Mouse (Mus musculus): ENCODE data around the gene Bhlhe41. TPM values are rescaled to one million over a fixed set of nuclear protein-coding genes. Genes with fewer than 3 reads are reported as not detected.

Bhlhe41 gene
- total and polyA plus RNA-seq, 3 experiments: 4.7 to 32.3 (median 10.4) TPM

DNA sequence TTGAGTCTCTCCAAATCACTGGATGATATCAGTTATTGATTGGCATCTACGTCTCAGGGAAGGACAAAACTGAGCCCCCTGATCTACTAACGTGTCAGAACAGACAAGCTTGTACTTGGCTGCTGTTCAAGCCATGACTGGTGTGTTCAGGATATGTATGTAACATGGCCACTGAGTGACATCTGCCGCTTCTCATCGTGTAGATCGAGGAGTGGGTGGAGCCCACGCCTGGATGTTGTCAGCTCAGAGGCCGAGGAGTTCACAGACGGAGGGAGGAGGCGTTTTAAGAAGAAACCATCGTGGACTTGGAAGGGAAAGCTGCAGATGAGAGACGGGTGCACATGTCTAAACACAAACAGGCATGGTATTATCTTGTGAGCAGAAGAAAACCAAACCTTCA, 26.6 kb upstream of the Bhlhe41 start:
- no peaks in the 10 kb centered on the region for H3K4me1 ChIP-seq (ENCODE audit: control insufficient read depth, insufficient read depth, low read length)
- intact Hi-C loops (cut with DNase I): no loop called here
- H3K27ac ChIP-seq: no peak overlapping the region
- H3K4me3 ChIP-seq: no peak overlapping the region
- H3K36me3 ChIP-seq (ENCODE audit: control insufficient read depth, insufficient read depth, low read length): no peaks in the 10 kb centered on the region
- no peak overlapping the region for H3K9ac ChIP-seq (ENCODE audit: low read depth, low read length)
- no peaks in the 10 kb centered on the region for H3K27me3 ChIP-seq (ENCODE audit: control insufficient read depth, insufficient read depth, low read length)
- WGBS: 71% methylated on average over 11 of the region's 11 CpGs
- no peak for TF ChIP-seq CTCF (IDR thresholded peaks at IDR 0.05)
- no peak for TF ChIP-seq POLR2A (IDR thresholded peaks at IDR 0.05; ENCODE audit: insufficient read depth, low read depth, low read length)
- TF ChIP-seq EP300 (IDR thresholded peaks at IDR 0.05; ENCODE audit: insufficient read depth, low read depth, low read length): no peak
- no peaks in the 10 kb centered on the region for H3K79me2 ChIP-seq (replicated peaks; ENCODE audit: control insufficient read depth, insufficient read depth, low read length)
- no peak for DNase-seq

DNA sequence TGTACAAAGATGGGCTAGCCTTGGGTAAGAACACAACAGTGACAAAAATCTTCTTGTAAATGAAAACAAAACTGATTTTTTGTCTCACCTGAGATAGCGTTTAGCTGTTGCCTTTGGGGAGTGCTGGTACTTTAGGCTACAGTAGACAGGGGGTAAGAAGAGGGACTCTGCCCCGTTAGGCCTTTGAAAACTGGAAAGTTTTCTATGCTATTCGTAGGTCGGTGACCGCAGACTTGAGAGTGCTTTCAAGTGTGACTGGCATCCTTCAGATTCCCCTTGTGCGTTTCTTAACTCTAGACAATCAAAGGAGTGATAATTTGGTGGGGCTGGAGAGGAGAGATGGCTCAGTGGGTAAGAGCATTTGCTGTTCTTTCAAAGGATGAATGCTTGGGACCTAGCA, 22.4 kb upstream of the Bhlhe41 start:
- intact Hi-C loops (cut with DNase I): no loop called here
- Histone ChIP-seq H3K4me1 (ENCODE audit: control insufficient read depth, insufficient read depth, low read length) (no peaks in the 10 kb centered on the region; the same call in 1 of the 2 replicates), H3K4me3 (no peak overlapping the region), H3K79me2 (replicated peaks; ENCODE audit: control insufficient read depth, insufficient read depth, low read length) (no peaks in the 10 kb centered on the region), H3K27me3 (ENCODE audit: control insufficient read depth, insufficient read depth, low read length) (no peaks in the 10 kb centered on the region), H3K9ac (ENCODE audit: low read depth, low read length) (no peak overlapping the region), H3K27ac (no peak overlapping the region), H3K36me3 (ENCODE audit: control insufficient read depth, insufficient read depth, low read length) (no peaks in the 10 kb centered on the region)
- DNase-seq: no peak
- 85% methylated on average over 6 of the region's 6 CpGs for WGBS
- TF ChIP-seq CTCF (IDR thresholded peaks at IDR 0.05): no peak
- TF ChIP-seq EP300 (IDR thresholded peaks at IDR 0.05; ENCODE audit: insufficient read depth, low read depth, low read length): no peak
- TF ChIP-seq POLR2A (IDR thresholded peaks at IDR 0.05; ENCODE audit: insufficient read depth, low read depth, low read length): no peak

GRCm38 (mm10) chr6:145886277-145886676, 20.9 kb upstream of the Bhlhe41 start:
- Histone ChIP-seq H3K27me3 (ENCODE audit: control insufficient read depth, insufficient read depth, low read length) (no peaks in the 10 kb centered on the region), H3K27ac (peak overlapping the region; percentile 16; the same call in 1 of the 2 replicates), H3K4me1 (ENCODE audit: control insufficient read depth, insufficient read depth, low read length) (no peaks in the 10 kb centered on the region; the same call in 1 of the 2 replicates), H3K36me3 (ENCODE audit: control insufficient read depth, insufficient read depth, low read length) (no peaks in the 10 kb centered on the region), H3K9ac (ENCODE audit: low read depth, low read length) (no peak overlapping the region), H3K4me3 (no peak overlapping the region), H3K79me2 (replicated peaks; ENCODE audit: control insufficient read depth, insufficient read depth, low read length) (no peaks in the 10 kb centered on the region)
- peak; percentile 59 to 71 for DNase-seq
- TF ChIP-seq EP300 (IDR thresholded peaks at IDR 0.05; ENCODE audit: insufficient read depth, low read depth, low read length): 0 out of 2 replicates have a peak, but pooled peaks have one; percentile 16
- no peak for TF ChIP-seq CTCF (IDR thresholded peaks at IDR 0.05)
- 15% methylated on average over 8 of the region's 8 CpGs for WGBS
- intact Hi-C loops (cut with DNase I): no loop called here

DNA sequence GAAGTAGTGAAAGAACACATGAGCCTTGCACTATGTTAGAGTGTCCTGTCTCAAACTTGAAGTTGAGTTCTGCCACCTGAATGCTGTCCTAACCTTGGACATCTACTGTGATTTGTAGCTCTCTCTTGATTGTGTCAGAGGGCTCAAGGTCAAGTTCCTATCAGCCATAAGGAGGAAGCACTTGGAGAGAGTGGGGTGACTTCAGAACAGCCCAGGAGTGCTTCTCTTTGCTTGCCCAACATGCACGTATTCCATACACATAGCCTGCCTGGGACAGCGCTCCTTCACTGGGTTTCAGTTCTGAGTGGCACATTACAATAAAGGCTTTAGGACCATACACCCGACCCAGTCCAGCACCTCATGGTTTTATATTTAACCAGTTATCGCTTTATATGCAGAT, 19.7 kb upstream of the Bhlhe41 start:
- H3K27ac ChIP-seq: no peak overlapping the region
- H3K79me2 ChIP-seq (replicated peaks; ENCODE audit: control insufficient read depth, insufficient read depth, low read length): no peaks in the 10 kb centered on the region
- H3K9ac ChIP-seq (ENCODE audit: low read depth, low read length): no peak overlapping the region
- 81% methylated on average over 4 of the region's 4 CpGs for WGBS
- DNase-seq: no peak
- TF ChIP-seq EP300 (IDR thresholded peaks at IDR 0.05; ENCODE audit: insufficient read depth, low read depth, low read length): no peak
- no peak for TF ChIP-seq CTCF (IDR thresholded peaks at IDR 0.05)
- TF ChIP-seq POLR2A (IDR thresholded peaks at IDR 0.05; ENCODE audit: insufficient read depth, low read depth, low read length): no peak
- H3K4me1 ChIP-seq (ENCODE audit: control insufficient read depth, insufficient read depth, low read length): no peaks in the 10 kb centered on the region; the same call in 1 of the 2 replicates
- no peaks in the 10 kb centered on the region for H3K27me3 ChIP-seq (ENCODE audit: control insufficient read depth, insufficient read depth, low read length)
- intact Hi-C loops (cut with DNase I): no loop called here
- H3K36me3 ChIP-seq (ENCODE audit: control insufficient read depth, insufficient read depth, low read length): no peaks in the 10 kb centered on the region
- H3K4me3 ChIP-seq: no peak overlapping the region

DNA sequence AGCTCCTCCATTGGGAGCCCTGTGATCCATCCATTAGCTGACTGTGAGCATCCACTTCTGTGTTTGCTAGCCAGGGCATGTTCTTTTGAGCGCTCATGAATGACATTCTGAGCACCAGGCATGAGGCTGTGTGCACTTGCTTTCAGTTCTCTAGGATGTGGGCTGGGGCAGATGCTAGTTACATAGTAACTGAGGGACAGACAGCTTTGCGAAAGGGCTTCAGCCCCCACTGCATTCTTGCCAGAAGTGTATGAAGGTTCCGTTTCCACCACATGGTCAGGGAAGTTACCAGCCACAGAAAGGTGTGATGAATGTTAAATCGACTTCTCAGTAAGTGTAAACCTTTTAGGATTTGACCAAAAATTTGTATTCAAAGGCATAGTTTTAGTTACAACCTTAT, 18.3 kb upstream of the Bhlhe41 start:
- TF ChIP-seq CTCF (IDR thresholded peaks at IDR 0.05) (no peak), POLR2A (IDR thresholded peaks at IDR 0.05; ENCODE audit: insufficient read depth, low read depth, low read length) (no peak), EP300 (IDR thresholded peaks at IDR 0.05; ENCODE audit: insufficient read depth, low read depth, low read length) (no peak)
- WGBS: 93% methylated on average over 4 of the region's 4 CpGs
- Histone ChIP-seq H3K36me3 (ENCODE audit: control insufficient read depth, insufficient read depth, low read length) (no peaks in the 10 kb centered on the region), H3K9ac (ENCODE audit: low read depth, low read length) (no peak overlapping the region), H3K4me1 (ENCODE audit: control insufficient read depth, insufficient read depth, low read length) (no peaks in the 10 kb centered on the region; the same call in 1 of the 2 replicates), H3K4me3 (no peak overlapping the region), H3K79me2 (replicated peaks; ENCODE audit: control insufficient read depth, insufficient read depth, low read length) (no peaks in the 10 kb centered on the region), H3K27ac (no peak overlapping the region), H3K27me3 (ENCODE audit: control insufficient read depth, insufficient read depth, low read length) (no peaks in the 10 kb centered on the region)
- intact Hi-C loops (cut with DNase I): no loop called here
- DNase-seq: no peak

- no peak for TF ChIP-seq CTCF (IDR thresholded peaks at IDR 0.05)
- no peak overlapping the region for H3K9ac ChIP-seq (ENCODE audit: low read depth, low read length)
- intact Hi-C loops (cut with DNase I): no loop called here
Observed at GRCm38 (mm10) chr6:145883010-145883409, 17.7 kb upstream of the Bhlhe41 start.

More at GRCm38 (mm10) chr6:145883010-145883409, 17.7 kb upstream of the Bhlhe41 start:
- no peak overlapping the region for H3K4me3 ChIP-seq
- no peaks in the 10 kb centered on the region; the same call in 1 of the 2 replicates for H3K4me1 ChIP-seq (ENCODE audit: control insufficient read depth, insufficient read depth, low read length)
- H3K27me3 ChIP-seq (ENCODE audit: control insufficient read depth, insufficient read depth, low read length): no peaks in the 10 kb centered on the region
- H3K79me2 ChIP-seq (replicated peaks; ENCODE audit: control insufficient read depth, insufficient read depth, low read length): no peaks in the 10 kb centered on the region
- no peaks in the 10 kb centered on the region for H3K36me3 ChIP-seq (ENCODE audit: control insufficient read depth, insufficient read depth, low read length)
- no peak overlapping the region for H3K27ac ChIP-seq
- DNase-seq: no peak
- 42% methylated on average over 1 of the region's 1 CpGs for WGBS

Measured in heart, adult 2 months (tissue).